Mouse (Mus musculus): ENCODE data around the gene Lilra6.
"Not testable (repeated sequence)": the region's sequence is repeated elsewhere in the genome, so short reads cannot be mapped to it uniquely, and the experiment has no call there.

DNA sequence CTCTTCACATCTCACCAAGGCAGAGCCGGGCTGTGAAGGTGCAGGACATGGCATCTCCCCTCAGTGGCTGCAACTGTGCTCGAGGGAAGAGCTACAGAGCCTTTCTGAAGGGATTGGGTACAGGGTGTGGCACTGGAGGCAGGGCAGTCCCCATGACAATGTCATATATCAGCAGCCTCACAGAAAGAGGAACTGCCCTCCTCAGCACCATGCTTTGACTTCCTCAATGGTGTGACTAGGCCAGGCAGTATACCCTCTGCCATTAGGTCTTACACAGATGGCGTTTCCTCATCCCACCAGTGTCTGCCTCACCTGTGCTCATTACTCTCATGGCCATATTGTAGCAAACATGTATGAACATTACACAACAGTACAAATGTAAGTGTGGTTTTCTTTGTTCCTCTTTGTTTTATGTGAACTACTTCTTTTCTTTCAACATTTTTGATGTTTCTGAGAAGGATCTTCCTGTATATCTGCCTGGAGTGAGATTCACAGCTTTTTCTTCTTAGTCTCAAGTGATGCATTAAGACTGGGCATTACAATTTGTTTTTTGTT, 17.2 kb downstream of the Lilra6 start, which contains the start of gene Gm14548:
- TF ChIP-seq CTCF (IDR thresholded peaks at IDR 0.05; ENCODE audit: low read depth); EP300 (optimal IDR thresholded peaks at IDR 0.05): not testable (repeated sequence)

Data from stomach, postnatal 0 days (tissue).